Mouse (Mus musculus) stomach, postnatal 0 days (tissue): ENCODE data around the gene Plekha5. TPM values are rescaled to one million over a fixed set of nuclear protein-coding genes. Genes with fewer than 3 reads are reported as not detected.
"Not testable (repeated sequence)": the region's sequence is repeated elsewhere in the genome, so short reads cannot be mapped to it uniquely, and the experiment has no call there.

Experiments used
- ATAC-seq: fragments of 200-750 bp; cut with Nextera tagmentation; 2 replicates; pipeline ENCODE4 v1.8.0; 2017; ENCODE audit not compliant: low FRiP score, low TSS enrichment
- DNase-seq: peaks from one replicate; pipeline ENCODE4 v3.0.0-alpha.2; 2016; ENCODE audit warnings: low spot score
- H3K27ac ChIP-seq: fragments of 300-500 bp; sonication (generic); replicated peaks from 2 replicates; pipeline ENCODE4 v1.5.1; 2014; ENCODE audit warnings: mild to moderate bottlenecking, control low read depth
- H3K27me3 ChIP-seq: fragments of 300-500 bp; sonication (generic); 2 replicates; pipeline ENCODE4 v1.6.1; 2014; ENCODE audit warnings: low read length; ENCODE audit not compliant: control insufficient read depth, insufficient read depth
- H3K36me3 ChIP-seq: fragments of 300-500 bp; sonication (generic); 2 replicates; pipeline ENCODE4 v1.6.1; 2014; ENCODE audit warnings: low read length, mixed read lengths; ENCODE audit not compliant: control insufficient read depth, insufficient read depth
- H3K4me1 ChIP-seq: fragments of 300-500 bp; sonication (generic); replicated peaks from 2 replicates; pipeline ENCODE4 v1.6.1; 2014; ENCODE audit warnings: antibody characterized with exemption; ENCODE audit not compliant: control insufficient read depth, insufficient read depth
- H3K4me2 ChIP-seq: fragments of 300-500 bp; sonication (generic); replicated peaks from 2 replicates; pipeline ENCODE4 v1.6.1; 2014; ENCODE audit warnings: low read depth, mild to moderate bottlenecking, control low read depth, moderate library complexity
- H3K4me3 ChIP-seq: fragments of 300-500 bp; sonication (generic); 2 replicates; pipeline ENCODE4 v1.5.1; 2014; ENCODE audit warnings: low read depth, low read length, control low read depth
- H3K9ac ChIP-seq: fragments of 300-500 bp; sonication (generic); 2 replicates; pipeline ENCODE4 v1.6.1; 2014; ENCODE audit warnings: mild to moderate bottlenecking, low read length, control low read depth, mixed read lengths
- H3K9me3 ChIP-seq: fragments of 300-500 bp; sonication (generic); 2 replicates; pipeline ENCODE4 v1.6.1; 2016; ENCODE audit warnings: low read length; ENCODE audit not compliant: control insufficient read depth
- CTCF ChIP-seq: IDR thresholded peaks from 2 replicates; pipeline ENCODE4 v1.5.1; 2016; ENCODE audit warnings: antibody characterized with exemption, low read depth, mild to moderate bottlenecking, moderate library complexity
- EP300 ChIP-seq: optimal IDR thresholded peaks from 2 replicates; pipeline ENCODE3; 2016; ENCODE audit warnings: antibody characterized with exemption
- WGBS: fragments of 180-500 bp; shearing (Covaris S2); extraction: QIAGEN DNeasy Blood & Tissue Kit; methylation state at CpG from one replicate; pipeline ENCODE4 v1.1.7; 2014; 5-methylcytosine and 5-hydroxymethylcytosine counted together
- polyA plus RNA-seq: library from polyadenylated mRNA; unstranded; fragments of >200 nt; fragmentation: Nextera tagmentation; extraction: Ambion mirVana; gene quantifications from 2 replicates; pipeline ENCODE4 v1.2.1, GENCODE M21; 2015

Plekha5 gene
- polyA plus RNA-seq, 1 experiment from 2014 or later = 23.1 TPM

DNA sequence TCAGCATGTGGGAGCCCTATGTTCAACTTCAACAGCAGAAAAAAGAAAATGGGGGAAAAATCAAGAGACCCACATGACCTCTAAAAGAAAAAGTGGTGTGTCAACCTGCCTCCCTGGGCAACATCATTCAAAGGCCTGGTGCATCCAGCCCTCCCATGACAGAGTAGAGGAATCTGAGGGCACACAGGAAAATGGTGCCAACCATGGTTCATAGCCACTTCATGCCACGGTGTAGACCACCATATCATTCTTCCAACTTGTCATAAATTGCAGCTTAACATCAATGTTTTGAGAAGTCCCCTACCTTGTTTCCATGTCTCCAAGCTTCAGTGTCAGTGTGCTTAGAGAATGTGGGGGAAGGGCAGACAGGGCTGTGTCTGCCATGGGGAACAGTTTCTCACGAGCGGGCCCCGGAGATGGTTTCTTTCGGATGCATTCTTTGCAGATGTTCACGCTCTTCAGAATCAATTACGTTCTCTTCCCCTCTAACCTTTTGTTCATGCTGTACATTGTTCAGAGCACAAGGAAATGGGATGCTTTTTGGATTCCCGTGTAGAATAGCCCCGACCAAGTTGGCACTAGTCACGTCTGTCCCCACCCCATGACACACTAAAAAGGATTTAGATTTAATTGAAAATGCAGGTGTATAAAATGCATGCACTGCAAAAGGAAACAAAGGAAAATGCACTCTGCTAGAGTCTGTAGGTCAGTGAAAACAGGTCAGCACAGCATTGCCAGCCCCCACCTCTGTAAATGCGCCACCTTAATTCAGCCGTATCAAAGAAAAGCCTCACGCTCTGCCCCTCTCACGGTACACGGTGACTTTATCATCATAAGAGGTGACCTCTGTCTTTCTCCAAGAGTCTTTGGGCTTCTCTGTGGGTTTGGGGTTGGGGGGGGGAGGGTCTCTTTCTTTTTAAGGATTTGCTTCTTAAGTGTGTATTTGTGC lies 173.8 kb downstream of the Plekha5 start:
- Histone ChIP-seq H3K9me3 (no peaks in the 10 kb centered on the region), H3K4me1 (no peaks in the 10 kb centered on the region), H3K9ac (no peak overlapping the region), H3K36me3 (peaks cover 7% of the 10 kb centered on the region), H3K4me3 (no peak overlapping the region), H3K27me3 (no peaks in the 10 kb centered on the region), H3K27ac (no peak overlapping the region), H3K4me2 (no peak overlapping the region)
- WGBS = 81% methylated on average over 15 of the region's 15 CpGs
- no peak for ATAC-seq
- no peak for TF ChIP-seq CTCF
- TF ChIP-seq EP300 = no peak
- no peak for DNase-seq

DNA sequence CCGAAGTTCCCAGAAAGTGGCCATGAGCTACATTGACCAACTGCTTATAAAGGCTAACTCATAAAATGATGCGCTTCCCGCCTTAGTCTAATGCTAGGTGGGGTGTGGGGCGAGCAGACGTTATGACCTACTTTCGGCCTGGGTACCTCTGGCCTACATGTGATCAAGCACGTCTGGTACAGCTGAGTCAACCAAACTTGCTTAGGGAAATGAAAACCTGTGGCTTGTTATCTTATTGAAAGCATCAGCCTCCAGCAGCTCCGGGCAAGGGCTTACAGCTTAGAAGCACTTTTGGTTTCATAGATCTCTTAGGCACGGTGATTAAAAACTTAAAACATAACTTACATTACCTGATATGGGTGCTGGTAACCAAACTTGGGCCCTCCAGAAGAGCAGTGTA lies 174.7 kb downstream of the Plekha5 start:
- H3K4me2 ChIP-seq = no peak overlapping the region
- no peak overlapping the region for H3K4me3 ChIP-seq
- no peak for TF ChIP-seq EP300
- TF ChIP-seq CTCF = no peak
- ATAC-seq (no peak), DNase-seq (no peak)
- H3K27me3 ChIP-seq = no peaks in the 10 kb centered on the region
- no peaks in the 10 kb centered on the region for H3K9me3 ChIP-seq
- H3K36me3 ChIP-seq = peaks cover 7% of the 10 kb centered on the region
- 79% methylated on average over 9 of the region's 9 CpGs for WGBS
- no peak overlapping the region for H3K27ac ChIP-seq
- no peaks in the 10 kb centered on the region for H3K4me1 ChIP-seq
- no peak overlapping the region for H3K9ac ChIP-seq

DNA sequence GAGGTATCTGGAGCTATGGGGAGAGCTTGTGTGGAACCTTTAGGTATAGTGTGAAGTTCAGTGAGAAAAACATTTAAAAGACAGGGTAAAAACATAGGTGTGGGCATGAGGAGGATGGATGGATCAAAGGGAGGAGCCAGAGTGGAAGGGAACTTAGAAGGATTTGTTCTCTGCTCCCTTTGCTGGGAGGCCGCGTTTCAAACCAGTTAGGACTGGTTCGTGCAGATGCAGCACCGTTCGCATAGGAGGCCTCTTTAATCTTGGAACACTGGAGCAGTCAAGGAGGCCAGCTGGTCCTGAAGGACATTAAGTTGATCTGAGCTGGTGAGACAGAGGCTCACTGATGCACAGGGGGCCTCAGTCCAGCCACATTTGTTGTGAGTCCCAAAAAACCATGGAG lies 175.5 kb downstream of the Plekha5 start:
- ATAC-seq (no peak), DNase-seq (no peak)
- H3K4me1 ChIP-seq = no peaks in the 10 kb centered on the region
- no peaks in the 10 kb centered on the region for H3K27me3 ChIP-seq
- no peak overlapping the region for H3K9ac ChIP-seq
- H3K9me3 ChIP-seq = no peaks in the 10 kb centered on the region
- no peak overlapping the region for H3K4me2 ChIP-seq
- 71% methylated on average over 5 of the region's 5 CpGs for WGBS
- H3K36me3 ChIP-seq = peaks cover 7% of the 10 kb centered on the region
- TF ChIP-seq EP300 (no peak), CTCF (no peak)
- H3K27ac ChIP-seq = 0 out of 2 replicates have a peak overlapping the region, but pooled peaks have one; percentile 24
- H3K4me3 ChIP-seq = no peak overlapping the region

- not testable (repeated sequence) for H3K9ac ChIP-seq, H3K4me2 ChIP-seq, ATAC-seq, DNase-seq, H3K27me3 ChIP-seq, H3K27ac ChIP-seq, H3K9me3 ChIP-seq, H3K4me3 ChIP-seq, H3K4me1 ChIP-seq, H3K36me3 ChIP-seq
- WGBS = 93% methylated on average over 8 of the region's 8 CpGs
- peak; percentile 36; the same call in 1 of the 2 replicates for TF ChIP-seq CTCF
Observed at GRCm38 (mm10) chr6:140600671-140601070, 176.8 kb downstream of the Plekha5 start.

DNA sequence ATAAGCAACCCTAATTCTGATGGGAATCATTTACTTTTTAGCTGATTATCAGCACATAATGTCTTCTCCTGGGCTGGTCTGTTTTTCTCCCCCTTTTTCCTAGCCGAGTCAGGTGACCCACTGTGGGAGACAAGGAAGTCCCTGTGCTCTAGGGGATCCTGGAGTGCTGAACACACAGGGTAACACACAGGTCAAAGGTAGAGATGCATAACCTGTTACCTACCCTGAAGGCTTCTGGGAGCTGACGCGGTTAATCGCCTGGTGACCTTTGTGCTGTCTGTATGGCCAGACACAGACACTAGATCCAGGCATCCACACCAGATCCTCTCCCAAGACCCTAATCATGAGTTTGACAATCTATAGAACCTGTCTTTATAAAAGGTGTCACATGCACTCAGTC lies 177.3 kb downstream of the Plekha5 start:
- H3K36me3 ChIP-seq = peaks cover 3% of the 10 kb centered on the region; the same call in 1 of the 2 replicates
- H3K4me1 ChIP-seq = no peaks in the 10 kb centered on the region
- H3K9me3 ChIP-seq = no peaks in the 10 kb centered on the region
- no peak overlapping the region for H3K27ac ChIP-seq
- H3K4me2 ChIP-seq = no peak overlapping the region
- no peaks in the 10 kb centered on the region for H3K27me3 ChIP-seq
- ATAC-seq (peak; percentile 27; the same call in 1 of the 2 replicates), DNase-seq (no peak)
- TF ChIP-seq CTCF (no peak), EP300 (no peak)
- H3K9ac ChIP-seq = no peak overlapping the region
- 94% methylated on average over 4 of the region's 4 CpGs for WGBS
- no peak overlapping the region for H3K4me3 ChIP-seq
